Mouse (Mus musculus) liver, postnatal 0 days (tissue): ENCODE measurements around the gene Sgce. TPM values are rescaled to one million over a fixed set of nuclear protein-coding genes. Genes with fewer than 3 reads are reported as not detected.
A peak's percentile ranks its signal among the peaks of the same experiment; 100 is the strongest.
"Not testable (repeated sequence)": the region's sequence is repeated elsewhere in the genome, so short reads cannot be mapped to it uniquely, and the experiment has no call there.

Source experiments
- ATAC-seq: fragments of 200-750 bp; cut with Nextera tagmentation; 2 replicates; pipeline ENCODE4 v1.8.0; 2017; ENCODE audit warnings: mild to moderate bottlenecking, moderate library complexity
- DNase-seq: peaks from one replicate; pipeline ENCODE4 v3.0.0-alpha.2; 2016
- H3K27ac ChIP-seq: fragments of 300-500 bp; sonication (generic); 2 replicates; pipeline ENCODE4 v1.5.1; 2014; ENCODE audit warnings: antibody characterized with exemption, moderate library complexity, mild to moderate bottlenecking, low read depth
- H3K27me3 ChIP-seq: fragments of 300-500 bp; sonication (generic); 2 replicates; pipeline ENCODE4 v1.6.1; 2014; ENCODE audit warnings: low read length, control low read depth, mixed read lengths; ENCODE audit not compliant: insufficient read depth
- H3K36me3 ChIP-seq: fragments of 300-500 bp; sonication (generic); replicated peaks from 2 replicates; pipeline ENCODE4 v1.6.1; 2014; ENCODE audit warnings: mild to moderate bottlenecking, control low read depth, low read length, moderate library complexity, mixed read lengths; ENCODE audit not compliant: insufficient read depth
- H3K4me1 ChIP-seq: fragments of 300-500 bp; sonication (generic); 2 replicates; pipeline ENCODE4 v1.6.1; 2014; ENCODE audit warnings: antibody characterized with exemption, mild to moderate bottlenecking, control low read depth; ENCODE audit not compliant: insufficient read depth
- H3K4me2 ChIP-seq: fragments of 300-500 bp; sonication (generic); 2 replicates; pipeline ENCODE4 v1.6.1; 2014; ENCODE audit warnings: low read depth, mild to moderate bottlenecking, low read length, moderate library complexity, mixed read lengths
- H3K4me3 ChIP-seq: fragments of 300-500 bp; sonication (generic); 2 replicates; pipeline ENCODE4 v1.5.1; 2014; ENCODE audit warnings: low read depth, low read length
- H3K9ac ChIP-seq: fragments of 300-500 bp; sonication (generic); replicated peaks from 2 replicates; pipeline ENCODE4 v1.6.1; 2014; ENCODE audit warnings: mild to moderate bottlenecking, moderate library complexity
- H3K9me3 ChIP-seq: fragments of 300-500 bp; sonication (generic); 2 replicates; pipeline ENCODE4 v1.6.1; 2016; ENCODE audit warnings: mild to moderate bottlenecking, control low read depth, low read length, mixed read lengths
- CTCF ChIP-seq: sonication (generic); IDR thresholded peaks from 2 replicates; pipeline ENCODE4 v1.5.1; 2016; ENCODE audit warnings: antibody characterized with exemption, low read depth
- EP300 ChIP-seq: IDR thresholded peaks from 2 replicates; pipeline ENCODE4 v1.6.1; 2016; ENCODE audit warnings: antibody characterized with exemption, low read depth, mild to moderate bottlenecking
- WGBS: fragments of 180-500 bp; shearing (Covaris S2); extraction: QIAGEN DNeasy Blood & Tissue Kit; methylation state at CpG from one replicate; pipeline ENCODE4 v1.1.7; 2014; ENCODE audit not compliant: insufficient replicate concordance; 5-methylcytosine and 5-hydroxymethylcytosine counted together
- polyA plus RNA-seq: library from polyadenylated mRNA; unstranded; fragments of >200 nt; fragmentation: Nextera tagmentation; extraction: Ambion mirVana; gene quantifications from 2 replicates; pipeline ENCODE4 v1.2.1, GENCODE M21; 2015

Sgce gene
- 27.4 and 30.1 TPM in 2 replicates for polyA plus RNA-seq

DNA sequence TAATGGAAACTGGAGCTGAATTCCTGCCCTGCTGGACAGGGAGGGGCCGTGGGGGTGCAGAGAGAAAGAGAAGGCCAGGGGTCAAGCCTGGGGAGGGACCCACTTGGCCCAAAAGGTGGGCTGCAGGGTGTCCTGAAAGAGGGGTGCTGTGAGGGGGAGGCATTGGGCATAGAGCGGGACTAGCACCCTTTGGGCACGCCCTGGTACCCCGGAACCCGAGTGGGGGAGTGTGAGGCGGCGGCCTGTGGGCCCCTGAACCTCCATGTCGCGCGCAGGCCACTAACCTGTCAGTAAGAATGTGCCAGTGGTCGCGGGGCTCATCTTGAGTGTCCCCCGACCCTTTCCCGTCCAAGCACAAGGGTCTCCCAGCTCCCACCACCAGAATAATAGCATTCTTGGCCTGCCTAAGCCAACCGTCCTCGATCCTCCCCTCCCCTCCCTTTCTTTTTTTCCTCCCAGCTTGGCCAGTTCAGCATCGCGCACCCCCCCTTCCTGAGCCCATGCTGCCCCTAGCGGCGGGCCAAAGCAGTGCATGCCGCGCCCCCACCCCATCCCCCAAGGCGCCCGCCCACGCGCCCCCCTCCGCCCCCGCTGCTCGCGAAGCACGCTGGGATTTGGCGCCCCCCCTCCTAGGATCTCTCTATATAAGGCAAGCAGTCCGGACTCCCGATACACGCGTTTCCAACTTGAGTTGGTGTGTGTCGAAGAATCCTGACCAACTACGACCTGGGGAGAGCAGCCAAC lies at the start of gene Sgce, which contains the start of gene Peg10:
TSS of gene Sgce (minus strand) at position 512 of the 744 bp plus-strand sequence.
TSS of gene Peg10 (plus strand) at position 611 of the 744 bp plus-strand sequence.
- Histone ChIP-seq H3K27me3 (0 out of 2 replicates have a peak, but pooled peaks cover 4% of the 10 kb centered on the region), H3K36me3 (no peaks in the 10 kb centered on the region), H3K4me1 (no peaks in the 10 kb centered on the region), H3K4me2 (peak within 1 kb of the TSS; percentile 74), H3K9ac (peak within 1 kb of the TSS; percentile 60; the same call in 1 of the 2 replicates), H3K27ac (peak within 1 kb of the TSS; percentile 39), H3K4me3 (peak within 1 kb of the TSS; percentile 36), H3K9me3 (no peaks in the 10 kb centered on the region)
- 63% methylated on average over 35 of the region's 38 CpGs for WGBS
- TF ChIP-seq EP300 (no peak), CTCF (peak; percentile 64)
- ATAC-seq (peak; percentile 51), DNase-seq (peak; percentile 76)

DNA sequence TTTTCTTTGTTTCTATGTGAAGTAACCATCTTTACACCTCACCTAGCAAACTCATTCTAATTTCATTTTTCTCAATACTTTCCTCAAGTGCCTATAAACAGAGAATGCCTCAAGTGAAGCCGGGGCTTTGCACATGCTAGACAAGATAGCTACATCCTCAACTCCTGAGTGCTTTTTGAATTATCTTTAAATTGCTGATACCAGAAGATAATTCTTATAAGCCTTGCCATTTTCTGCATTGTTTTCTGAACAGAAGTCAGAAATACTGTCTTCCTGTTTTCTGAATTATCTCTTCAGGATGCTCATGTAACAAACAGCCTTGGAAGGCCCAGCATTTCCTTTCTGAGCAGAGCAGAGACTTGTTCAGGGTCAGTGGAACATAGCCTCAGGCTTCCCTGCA lies 49.3 kb upstream of the Sgce start:
- Histone ChIP-seq H3K4me3 (no peak overlapping the region), H3K4me1 (no peaks in the 10 kb centered on the region), H3K4me2 (no peak overlapping the region), H3K27me3 (no peaks in the 10 kb centered on the region), H3K9me3 (no peaks in the 10 kb centered on the region), H3K36me3 (no peaks in the 10 kb centered on the region), H3K9ac (no peak overlapping the region), H3K27ac (no peak overlapping the region)
- no peak for DNase-seq
- WGBS, result 60% methylated on average over 1 of the region's 1 CpGs
- TF ChIP-seq CTCF, result no peak
- no peak for TF ChIP-seq EP300
- no peak for ATAC-seq

DNA sequence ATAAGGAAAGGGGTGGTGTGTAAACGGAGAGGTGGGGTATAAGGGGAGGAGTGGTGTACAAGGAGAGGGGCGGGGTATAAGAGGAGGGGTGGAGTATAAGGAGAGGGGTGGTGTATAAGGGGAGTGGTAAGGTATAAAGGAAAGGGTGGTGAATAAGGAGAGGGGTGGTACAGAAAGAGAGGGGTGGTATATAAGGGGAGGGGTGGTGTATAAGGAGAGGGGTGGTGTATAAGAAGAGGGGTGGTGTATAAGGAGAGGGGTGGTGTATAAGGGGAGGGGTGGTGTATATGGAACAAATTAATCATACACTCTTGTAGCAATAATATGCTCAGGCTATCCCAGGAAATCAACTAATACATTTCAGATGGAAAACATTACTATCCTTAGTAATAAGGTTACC lies 15.2 kb upstream of the Sgce start:
- Histone ChIP-seq H3K27ac (no peak overlapping the region), H3K9ac (no peak overlapping the region), H3K9me3 (no peaks in the 10 kb centered on the region), H3K27me3 (no peaks in the 10 kb centered on the region), H3K4me2 (no peak overlapping the region), H3K36me3 (no peaks in the 10 kb centered on the region), H3K4me1 (no peaks in the 10 kb centered on the region), H3K4me3 (no peak overlapping the region)
- WGBS, result 44% methylated on average over 2 of the region's 2 CpGs
- peak; percentile 75; the same call in 1 of the 2 replicates for ATAC-seq
- DNase-seq, result no peak
- TF ChIP-seq CTCF, result no peak

DNA sequence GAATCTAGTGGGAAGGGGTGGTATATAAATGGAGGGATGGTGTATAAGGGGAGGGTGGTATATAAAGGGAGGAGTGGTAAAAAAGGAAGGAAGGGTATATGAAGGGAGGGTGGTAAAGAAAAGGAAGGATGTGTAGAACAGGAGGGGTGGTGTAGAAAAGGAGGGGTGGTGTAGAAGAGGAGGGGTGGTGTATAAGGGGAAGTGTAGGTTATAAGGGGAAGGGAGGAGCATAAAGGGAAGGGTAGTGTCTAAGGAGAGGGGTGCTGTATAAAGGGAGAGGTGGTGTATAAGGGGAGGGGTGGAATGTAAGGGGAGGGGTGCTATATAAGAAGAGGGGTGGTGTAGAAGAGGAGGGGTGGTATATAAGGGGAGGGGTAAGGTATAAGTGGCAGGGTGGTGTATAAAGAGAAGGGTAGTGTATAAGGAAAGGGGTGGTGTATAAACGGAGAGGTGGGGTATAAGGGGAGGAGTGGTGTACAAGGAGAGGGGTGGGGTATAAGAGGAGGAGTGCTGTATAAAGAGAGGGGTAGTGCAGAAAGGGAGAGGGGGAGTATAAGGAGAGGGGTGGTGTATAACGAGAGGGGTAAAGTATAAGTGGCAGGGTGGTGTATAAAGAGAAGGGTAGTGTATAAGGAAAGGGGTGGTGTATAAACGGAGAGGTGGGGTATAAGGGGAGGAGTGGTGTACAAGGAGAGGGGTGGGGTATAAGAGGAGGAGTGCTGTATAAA lies 14.6 kb upstream of the Sgce start:
- H3K36me3 ChIP-seq, H3K4me3 ChIP-seq, ATAC-seq, DNase-seq, H3K4me2 ChIP-seq, H3K27ac ChIP-seq, H3K4me1 ChIP-seq, H3K9me3 ChIP-seq, H3K27me3 ChIP-seq, H3K9ac ChIP-seq: not testable (repeated sequence)
- WGBS, result 38% methylated on average over 3 of the region's 3 CpGs

DNA sequence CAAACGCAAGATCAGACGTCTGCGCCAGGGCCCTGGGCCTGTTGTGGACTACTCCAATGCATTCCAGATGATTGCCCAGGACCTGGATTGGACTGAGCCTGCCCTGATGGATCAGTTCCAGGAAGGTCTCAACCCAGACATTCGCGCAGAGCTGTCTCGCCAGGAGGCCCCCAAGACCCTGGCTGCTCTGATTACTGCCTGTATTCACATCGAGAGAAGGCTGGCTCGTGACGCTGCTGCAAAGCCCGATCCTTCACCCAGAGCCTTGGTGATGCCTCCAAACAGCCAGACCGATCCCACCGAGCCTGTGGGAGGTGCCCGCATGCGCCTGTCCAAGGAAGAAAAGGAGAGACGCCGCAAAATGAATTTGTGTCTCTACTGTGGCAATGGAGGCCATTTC lies 7.9 kb upstream of the Sgce start:
- H3K36me3 ChIP-seq, result no peaks in the 10 kb centered on the region
- ATAC-seq (no peak), DNase-seq (no peak)
- no peak overlapping the region for H3K27ac ChIP-seq
- H3K4me1 ChIP-seq, result no peaks in the 10 kb centered on the region
- no peak overlapping the region for H3K9ac ChIP-seq
- H3K4me2 ChIP-seq, result no peak overlapping the region
- H3K4me3 ChIP-seq, result no peak overlapping the region
- no peaks in the 10 kb centered on the region for H3K27me3 ChIP-seq
- no peaks in the 10 kb centered on the region for H3K9me3 ChIP-seq
- TF ChIP-seq CTCF (no peak), EP300 (no peak)
- whole genome bisulfite sequencing, result 91% methylated on average over 16 of the region's 16 CpGs

DNA sequence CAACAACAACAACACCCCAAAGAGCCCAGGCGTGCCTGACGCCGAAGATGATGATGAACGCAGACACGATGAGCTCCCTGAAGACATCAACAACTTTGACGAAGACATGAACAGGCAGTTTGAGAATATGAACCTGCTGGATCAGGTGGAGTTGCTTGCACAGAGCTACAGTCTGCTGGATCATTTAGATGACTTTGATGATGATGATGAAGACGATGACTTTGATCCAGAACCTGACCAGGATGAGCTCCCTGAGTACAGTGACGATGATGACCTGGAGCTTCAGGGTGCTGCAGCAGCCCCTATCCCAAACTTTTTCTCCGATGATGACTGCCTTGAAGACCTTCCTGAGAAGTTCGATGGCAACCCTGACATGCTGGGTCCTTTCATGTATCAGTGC lies 7.3 kb upstream of the Sgce start:
- Histone ChIP-seq H3K27ac (no peak overlapping the region), H3K36me3 (no peaks in the 10 kb centered on the region), H3K9ac (no peak overlapping the region), H3K4me2 (no peak overlapping the region), H3K9me3 (no peaks in the 10 kb centered on the region), H3K4me1 (no peaks in the 10 kb centered on the region), H3K4me3 (no peak overlapping the region), H3K27me3 (no peaks in the 10 kb centered on the region)
- ATAC-seq (no peak), DNase-seq (no peak)
- 85% methylated on average over 10 of the region's 10 CpGs for WGBS
- no peak for TF ChIP-seq EP300
- TF ChIP-seq CTCF, result no peak
